Mouse (Mus musculus) neural tube, embryonic 13.5 days (tissue): ENCODE data around the gene Fancd2. TPM values are rescaled to one million over a fixed set of nuclear protein-coding genes. Genes with fewer than 3 reads are reported as not detected.

Experiments
- ATAC-seq: fragments of 200-750 bp; cut with Nextera tagmentation; 2 replicates; pipeline ENCODE4 v1.8.0; 2017; ENCODE audit warnings: low read depth, mild to moderate bottlenecking, moderate TSS enrichment, moderate library complexity
- H3K27ac ChIP-seq: fragments of 300-500 bp; sonication (generic); replicated peaks from 2 replicates; pipeline ENCODE4 v1.5.1; 2015; ENCODE audit warnings: moderate library complexity, mild to moderate bottlenecking, inconsistent platforms
- H3K27me3 ChIP-seq: fragments of 300-500 bp; sonication (generic); 2 replicates; pipeline ENCODE4 v1.6.1; 2015; ENCODE audit warnings: mild to moderate bottlenecking, inconsistent platforms
- H3K36me3 ChIP-seq: fragments of 300-500 bp; sonication (generic); 2 replicates; pipeline ENCODE4 v1.6.1; 2015; ENCODE audit warnings: mild to moderate bottlenecking, inconsistent platforms
- H3K4me1 ChIP-seq: fragments of 300-500 bp; sonication (generic); replicated peaks from 2 replicates; pipeline ENCODE4 v1.6.1; 2015; ENCODE audit warnings: inconsistent platforms
- H3K4me2 ChIP-seq: fragments of 300-500 bp; sonication (generic); 2 replicates; pipeline ENCODE4 v1.6.1; 2015; ENCODE audit warnings: inconsistent platforms, mild to moderate bottlenecking, moderate library complexity
- H3K4me3 ChIP-seq: fragments of 300-500 bp; sonication (generic); 2 replicates; pipeline ENCODE4 v1.5.1; 2015; ENCODE audit warnings: mild to moderate bottlenecking, inconsistent platforms
- H3K9ac ChIP-seq: fragments of 300-500 bp; sonication (generic); 2 replicates; pipeline ENCODE4 v1.6.1; 2015; ENCODE audit warnings: moderate library complexity, mild to moderate bottlenecking, inconsistent platforms
- H3K9me3 ChIP-seq: fragments of 300-500 bp; sonication (generic); 2 replicates; pipeline ENCODE4 v1.6.1; 2016; ENCODE audit warnings: inconsistent platforms
- WGBS: fragments of 180-500 bp; shearing (Covaris S2); methylation state at CpG from one replicate; pipeline ENCODE4 v1.1.7; 2015; 5-methylcytosine and 5-hydroxymethylcytosine counted together
- polyA plus RNA-seq: library from polyadenylated mRNA; unstranded; fragments of >200 nt; fragmentation: Nextera tagmentation; extraction: Ambion mirVana; gene quantifications from 2 replicates; pipeline ENCODE4 v1.2.1, GENCODE M21; 2015

Fancd2 gene
- 1.8 and 2.1 TPM in 2 replicates for polyA plus RNA-seq

DNA sequence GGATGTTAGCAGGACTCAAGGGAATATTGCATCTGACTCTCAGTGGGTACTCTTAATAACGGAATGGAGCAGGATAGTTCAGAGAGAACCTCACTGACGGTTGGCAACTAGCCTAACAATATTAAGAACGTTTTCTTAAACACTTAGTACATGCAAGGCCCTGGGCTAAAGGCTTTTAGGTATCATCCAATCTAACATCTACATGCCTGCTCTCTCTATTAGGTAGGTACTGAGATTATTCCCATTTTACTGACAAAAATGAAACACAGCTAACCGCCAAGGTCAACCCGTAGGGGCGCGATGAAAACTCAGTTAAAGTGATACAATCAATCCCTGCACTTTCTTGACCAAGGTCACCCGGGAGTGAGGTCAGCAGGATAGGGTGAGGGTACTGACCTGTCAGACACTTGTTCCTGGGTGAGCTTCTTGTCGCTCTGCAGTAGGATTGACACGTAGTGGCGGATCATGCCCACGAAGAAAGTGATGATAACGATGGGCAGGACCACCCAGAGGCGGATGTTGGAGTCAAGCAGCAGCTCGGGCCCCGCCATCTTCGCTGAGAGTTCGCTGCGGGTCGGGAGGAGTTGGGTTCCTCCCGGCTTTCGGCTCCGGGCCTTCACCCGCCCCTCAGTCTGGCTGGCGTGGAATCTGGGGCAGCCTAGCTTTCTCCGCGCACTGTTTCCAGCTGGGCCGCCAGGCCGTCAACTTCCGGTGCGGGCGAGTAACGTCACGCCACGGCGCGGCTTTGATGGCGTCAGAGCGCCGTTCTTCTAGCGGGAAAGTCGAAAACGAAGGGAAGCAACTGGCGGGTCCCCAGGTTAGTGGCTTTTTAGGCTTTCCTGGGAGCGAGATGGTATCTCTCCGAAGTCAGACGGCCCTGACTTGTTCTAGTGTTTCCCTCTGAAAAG is at the start of gene Fancd2, which contains the start of gene Emc3:
Gene Fancd2, plus strand, starts transcription at position 751 of the 908 bp plus-strand sequence.
Gene Emc3, minus strand, starts transcription at position 721 of the 908 bp plus-strand sequence.
- Histone ChIP-seq H3K9me3 (no peaks in the 10 kb centered on the region), H3K36me3 (0 out of 2 replicates have a peak, but pooled peaks cover 8% of the 10 kb centered on the region), H3K4me1 (peaks cover 27% of the 10 kb centered on the region), H3K9ac (peak within 1 kb of the TSS; percentile 91), H3K4me2 (peak within 1 kb of the TSS; percentile 82), H3K27ac (peak within 1 kb of the TSS; percentile 73), H3K4me3 (peak within 1 kb of the TSS; percentile 89), H3K27me3 (no peaks in the 10 kb centered on the region)
- under 1% methylated on average over 47 of the region's 47 CpGs for WGBS
- peak; percentile 91 for ATAC-seq

DNA sequence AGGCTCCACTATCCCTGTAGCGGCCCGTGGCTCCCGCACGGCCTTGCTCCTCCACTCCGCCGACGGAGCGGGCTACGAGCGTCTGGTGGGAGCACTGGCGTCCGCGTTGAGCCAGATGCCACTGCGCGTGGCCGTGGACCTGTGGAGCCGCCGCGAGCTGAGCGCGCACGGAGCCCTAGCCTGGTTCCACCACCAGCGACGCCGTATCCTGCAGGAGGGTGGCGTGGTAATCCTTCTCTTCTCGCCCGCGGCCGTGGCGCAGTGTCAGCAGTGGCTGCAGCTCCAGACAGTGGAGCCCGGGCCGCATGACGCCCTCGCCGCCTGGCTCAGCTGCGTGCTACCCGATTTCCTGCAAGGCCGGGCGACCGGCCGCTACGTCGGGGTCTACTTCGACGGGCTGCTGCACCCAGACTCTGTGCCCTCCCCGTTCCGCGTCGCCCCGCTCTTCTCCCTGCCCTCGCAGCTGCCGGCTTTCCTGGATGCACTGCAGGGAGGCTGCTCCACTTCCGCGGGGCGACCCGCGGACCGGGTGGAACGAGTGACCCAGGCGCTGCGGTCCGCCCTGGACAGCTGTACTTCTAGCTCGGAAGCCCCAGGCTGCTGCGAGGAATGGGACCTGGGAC is 48.9 kb upstream of the Fancd2 start:
- H3K9me3 ChIP-seq, result no peaks in the 10 kb centered on the region
- H3K9ac ChIP-seq, result peak overlapping the region; percentile 90
- peaks cover 14% of the 10 kb centered on the region; the same call in 1 of the 2 replicates for H3K36me3 ChIP-seq
- peak overlapping the region; percentile 92 for H3K27ac ChIP-seq
- peak; percentile 74 for ATAC-seq
- 1% methylated on average over 65 of the region's 65 CpGs for WGBS
- peaks cover 10% of the 10 kb centered on the region; the same call in 1 of the 2 replicates for H3K27me3 ChIP-seq
- peak overlapping the region; percentile 89 for H3K4me2 ChIP-seq
- peak overlapping the region; percentile 66 for H3K4me3 ChIP-seq
- H3K4me1 ChIP-seq, result peaks cover 49% of the 10 kb centered on the region

DNA sequence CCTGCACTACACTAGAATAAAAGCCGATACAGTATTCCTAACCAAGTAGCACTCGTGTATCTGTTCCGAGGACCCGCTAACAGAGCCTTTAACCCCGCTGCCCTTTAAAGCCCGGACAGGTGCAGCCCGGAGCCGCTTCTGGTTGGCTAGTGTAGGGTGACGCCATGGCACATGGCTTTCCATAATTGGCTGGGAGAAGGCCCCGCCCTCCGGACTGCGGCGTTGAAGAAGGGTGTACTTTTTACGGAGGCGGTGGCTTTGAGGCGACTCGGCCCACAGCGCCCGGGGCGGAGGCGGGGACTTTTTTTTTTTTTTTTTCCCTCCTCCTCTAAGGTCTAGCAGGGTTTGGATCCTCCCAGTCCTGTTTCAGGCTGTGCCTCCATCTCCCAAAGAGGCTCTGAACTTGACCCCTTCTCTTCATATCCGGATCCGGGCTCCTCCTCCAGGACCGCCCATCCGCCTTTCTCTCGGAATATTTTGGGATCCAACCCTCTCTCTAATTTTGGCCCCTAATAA is 48.3 kb upstream of the Fancd2 start, which contains the start of gene Creld1:
Gene Creld1, plus strand, starts transcription at position 198 of the 516 bp plus-strand sequence.
- under 1% methylated on average over 26 of the region's 26 CpGs for WGBS
- H3K4me1 ChIP-seq, result peaks cover 49% of the 10 kb centered on the region
- H3K9ac ChIP-seq, result peak within 1 kb of the TSS; percentile 90
- peak within 1 kb of the TSS; percentile 89 for H3K4me2 ChIP-seq
- H3K9me3 ChIP-seq, result no peaks in the 10 kb centered on the region
- peak within 1 kb of the TSS; percentile 92 for H3K27ac ChIP-seq
- H3K36me3 ChIP-seq, result peaks cover 20% of the 10 kb centered on the region
- peak within 1 kb of the TSS; percentile 66 for H3K4me3 ChIP-seq
- peak; percentile 96 for ATAC-seq
- peaks cover 10% of the 10 kb centered on the region; the same call in 1 of the 2 replicates for H3K27me3 ChIP-seq

DNA sequence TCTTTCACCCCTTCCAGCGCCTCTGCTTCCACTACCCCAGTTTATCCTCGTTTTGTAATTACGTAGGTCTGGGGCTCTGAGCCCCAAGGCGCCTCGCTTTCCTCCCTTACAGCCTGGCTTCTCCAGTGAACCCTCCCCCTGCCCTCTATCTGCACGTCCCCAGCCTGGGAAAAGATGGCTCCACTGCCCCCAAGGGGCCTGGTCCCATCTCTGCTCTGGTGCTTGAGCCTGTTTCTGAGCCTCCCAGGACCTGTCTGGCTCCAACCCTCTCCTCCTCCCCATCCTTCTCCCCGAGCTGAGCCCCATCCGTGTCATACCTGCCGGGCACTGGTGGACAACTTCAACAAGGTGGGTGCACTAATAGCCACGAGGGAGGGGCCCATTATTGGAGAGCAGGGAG is 47.8 kb upstream of the Fancd2 start:
- no peaks in the 10 kb centered on the region for H3K9me3 ChIP-seq
- peaks cover 10% of the 10 kb centered on the region; the same call in 1 of the 2 replicates for H3K27me3 ChIP-seq
- H3K27ac ChIP-seq, result peak overlapping the region; percentile 92
- H3K36me3 ChIP-seq, result peaks cover 26% of the 10 kb centered on the region
- ATAC-seq, result peak; percentile 55
- H3K4me2 ChIP-seq, result peak overlapping the region; percentile 89
- WGBS, result 11% methylated on average over 10 of the region's 10 CpGs
- H3K9ac ChIP-seq, result peak overlapping the region; percentile 90
- peak overlapping the region; percentile 66 for H3K4me3 ChIP-seq
- H3K4me1 ChIP-seq, result peaks cover 49% of the 10 kb centered on the region

DNA sequence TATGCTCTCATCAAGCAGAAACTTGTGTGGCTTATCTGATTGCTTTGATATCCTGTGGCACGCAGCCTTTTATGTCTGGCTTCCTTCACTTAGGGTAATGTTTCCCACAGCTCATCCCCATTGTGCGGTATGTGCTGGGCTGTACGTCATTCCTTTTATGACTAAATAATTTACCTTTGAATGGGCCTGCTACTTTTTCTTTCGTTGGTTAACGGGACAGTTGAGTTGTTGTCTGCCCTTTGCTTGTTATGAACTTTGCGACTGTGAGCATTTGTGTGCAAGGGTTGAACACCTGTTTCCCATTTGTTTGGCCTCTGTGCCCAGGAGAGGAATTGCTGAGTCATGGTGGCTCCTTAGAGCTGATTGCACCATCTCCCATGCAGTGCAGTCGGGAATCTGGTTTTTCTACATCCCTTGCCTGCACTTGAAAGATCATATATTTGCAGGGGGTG is 44.3 kb upstream of the Fancd2 start:
- Histone ChIP-seq H3K9me3 (no peaks in the 10 kb centered on the region), H3K9ac (peak overlapping the region; percentile 22; the same call in 1 of the 2 replicates), H3K27me3 (no peaks in the 10 kb centered on the region), H3K4me3 (no peak overlapping the region), H3K36me3 (peaks cover 58% of the 10 kb centered on the region), H3K27ac (no peak overlapping the region), H3K4me1 (peaks cover 39% of the 10 kb centered on the region), H3K4me2 (no peak overlapping the region)
- WGBS, result 50% methylated on average over 7 of the region's 7 CpGs
- no peak for ATAC-seq

DNA sequence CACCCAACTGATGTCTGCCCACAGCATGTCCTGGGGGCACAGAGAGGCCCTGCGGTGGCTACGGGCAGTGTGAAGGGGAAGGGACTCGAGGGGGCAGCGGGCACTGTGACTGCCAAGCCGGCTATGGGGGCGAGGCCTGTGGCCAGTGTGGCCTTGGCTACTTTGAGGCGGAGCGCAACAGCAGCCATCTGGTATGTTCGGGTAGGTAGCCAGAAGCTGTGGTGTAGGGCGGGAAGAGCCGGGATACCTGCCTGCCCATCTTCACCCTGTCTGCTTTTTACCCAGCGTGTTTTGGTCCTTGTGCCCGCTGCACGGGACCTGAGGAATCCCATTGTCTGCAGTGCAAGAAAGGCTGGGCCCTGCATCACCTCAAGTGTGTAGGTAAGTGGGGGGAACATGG is 42.1 kb upstream of the Fancd2 start:
- 91% methylated on average over 14 of the region's 14 CpGs for WGBS
- Histone ChIP-seq H3K4me2 (no peak overlapping the region), H3K4me1 (peaks cover 27% of the 10 kb centered on the region), H3K9ac (no peak overlapping the region), H3K27me3 (no peaks in the 10 kb centered on the region), H3K9me3 (no peaks in the 10 kb centered on the region), H3K27ac (no peak overlapping the region), H3K4me3 (no peak overlapping the region), H3K36me3 (peaks cover 71% of the 10 kb centered on the region)
- no peak for ATAC-seq

DNA sequence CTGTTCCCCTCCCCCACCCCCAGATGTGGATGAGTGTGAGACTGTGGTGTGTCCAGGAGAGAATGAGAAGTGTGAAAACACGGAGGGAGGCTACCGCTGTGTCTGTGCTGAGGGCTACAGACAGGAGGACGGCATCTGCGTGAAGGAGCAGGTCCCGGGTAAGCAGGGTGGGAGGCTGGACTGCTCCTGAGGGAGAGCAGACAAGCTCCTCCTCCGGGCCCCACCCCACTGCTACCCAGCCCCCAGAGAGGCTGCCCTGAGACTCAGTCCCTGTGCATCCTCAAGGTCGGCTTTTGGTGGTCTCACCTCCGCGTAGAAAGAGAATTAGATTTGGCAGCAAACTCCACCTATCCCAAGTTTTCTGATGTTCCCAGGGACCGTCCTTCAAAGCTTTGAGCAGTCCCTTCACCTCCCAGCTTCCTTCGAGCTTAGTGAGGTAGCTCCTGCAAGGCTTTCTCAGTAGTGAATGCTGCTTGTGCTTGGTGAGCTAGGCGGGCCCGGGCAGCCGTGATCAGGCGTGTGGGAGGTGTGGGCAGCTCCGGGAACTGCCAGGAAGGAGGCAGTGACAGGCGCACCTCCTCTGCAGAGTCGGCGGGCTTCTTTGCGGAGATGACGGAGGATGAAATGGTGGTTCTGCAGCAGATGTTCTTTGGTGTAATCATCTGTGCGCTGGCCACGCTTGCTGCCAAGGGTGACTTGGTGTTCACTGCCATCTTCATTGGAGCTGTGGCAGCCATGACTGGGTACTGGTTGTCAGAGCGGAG is 39.2 kb upstream of the Fancd2 start:
- no peak for ATAC-seq
- WGBS, result 79% methylated on average over 24 of the region's 24 CpGs
- H3K4me2 ChIP-seq, result no peak overlapping the region

DNA sequence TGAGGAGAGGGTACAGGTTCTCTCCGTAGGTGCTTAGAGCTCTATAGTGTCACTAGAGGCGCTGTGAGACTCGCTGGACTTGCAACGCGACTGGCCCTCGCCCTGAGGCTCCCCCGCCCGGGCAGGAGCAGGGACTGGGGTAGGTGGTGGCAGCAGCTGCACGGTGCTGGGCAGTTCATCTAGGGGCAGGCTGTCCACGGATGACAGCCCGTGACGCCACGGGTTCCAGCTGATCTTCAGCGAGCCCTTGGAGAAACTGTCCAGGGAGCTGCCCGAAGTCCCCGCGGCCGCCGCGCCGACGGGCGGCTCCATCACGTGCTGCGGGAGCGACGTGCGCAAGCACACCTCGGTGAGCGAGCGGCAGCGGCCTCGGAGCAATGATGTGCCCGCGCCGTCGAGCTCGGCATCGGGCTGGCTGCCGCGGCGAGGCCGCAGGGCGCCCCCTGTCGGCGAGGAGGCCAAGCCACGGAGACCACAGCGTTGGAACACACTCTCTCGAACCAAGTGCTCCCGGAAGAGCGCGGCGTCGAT is 37.2 kb upstream of the Fancd2 start:
- Histone ChIP-seq H3K9me3 (no peaks in the 10 kb centered on the region), H3K4me1 (peaks cover 16% of the 10 kb centered on the region), H3K4me3 (peak overlapping the region; percentile 39), H3K4me2 (peak overlapping the region; percentile 59), H3K9ac (peak overlapping the region; percentile 64), H3K36me3 (peaks cover 40% of the 10 kb centered on the region), H3K27ac (peak overlapping the region; percentile 46; the same call in 1 of the 2 replicates), H3K27me3 (peaks cover 12% of the 10 kb centered on the region)
- ATAC-seq, result peak; percentile 69
- 1% methylated on average over 54 of the region's 54 CpGs for WGBS

More for the DNA sequence above, 39.2 kb upstream of the Fancd2 start:
- peaks cover 12% of the 10 kb centered on the region for H3K27me3 ChIP-seq
- H3K9me3 ChIP-seq, result no peaks in the 10 kb centered on the region
- H3K27ac ChIP-seq, result no peak overlapping the region
- H3K4me3 ChIP-seq, result no peak overlapping the region
- H3K9ac ChIP-seq, result no peak overlapping the region
- peaks cover 60% of the 10 kb centered on the region for H3K36me3 ChIP-seq
- H3K4me1 ChIP-seq, result peaks cover 19% of the 10 kb centered on the region

DNA sequence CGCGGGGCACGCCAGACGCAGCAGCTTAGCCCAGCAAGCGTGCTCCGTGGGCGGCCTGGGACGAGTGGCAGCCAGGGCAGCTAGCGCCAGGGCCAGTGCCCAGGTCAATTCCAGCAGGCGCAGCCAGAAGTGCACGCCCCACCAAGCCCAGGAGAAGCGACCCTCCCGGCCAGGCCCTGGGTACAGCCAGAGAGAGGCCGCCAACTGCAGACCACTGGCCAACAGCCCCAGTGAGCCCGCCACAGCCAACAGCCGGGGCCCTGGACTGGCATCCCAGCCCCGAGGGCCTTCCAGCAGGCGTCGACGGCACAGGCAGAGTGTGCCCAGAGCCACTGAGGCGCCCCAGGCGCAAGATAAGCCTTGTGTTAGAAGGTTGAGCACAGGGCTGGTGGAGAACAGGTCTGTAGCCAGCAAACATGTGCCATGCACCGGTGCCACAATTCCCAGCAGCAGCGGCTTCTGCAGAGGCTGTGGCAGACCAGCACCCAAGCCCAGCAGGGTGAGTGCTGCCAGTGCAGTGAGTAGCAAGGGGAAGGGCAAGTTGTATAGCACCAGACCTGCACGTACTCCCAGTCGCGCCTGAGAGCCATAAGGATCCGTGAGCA is 36.3 kb upstream of the Fancd2 start:
- Histone ChIP-seq H3K9ac (peak overlapping the region; percentile 35; the same call in 1 of the 2 replicates), H3K27me3 (peaks cover 15% of the 10 kb centered on the region), H3K4me3 (peak overlapping the region; percentile 39), H3K9me3 (no peaks in the 10 kb centered on the region), H3K4me1 (peaks cover 16% of the 10 kb centered on the region), H3K4me2 (peak overlapping the region; percentile 59), H3K27ac (no peak overlapping the region), H3K36me3 (peaks cover 31% of the 10 kb centered on the region)
- 0 out of 2 replicates have a peak, but pooled peaks have one; percentile 17 for ATAC-seq
- WGBS, result 45% methylated on average over 28 of the region's 28 CpGs

DNA sequence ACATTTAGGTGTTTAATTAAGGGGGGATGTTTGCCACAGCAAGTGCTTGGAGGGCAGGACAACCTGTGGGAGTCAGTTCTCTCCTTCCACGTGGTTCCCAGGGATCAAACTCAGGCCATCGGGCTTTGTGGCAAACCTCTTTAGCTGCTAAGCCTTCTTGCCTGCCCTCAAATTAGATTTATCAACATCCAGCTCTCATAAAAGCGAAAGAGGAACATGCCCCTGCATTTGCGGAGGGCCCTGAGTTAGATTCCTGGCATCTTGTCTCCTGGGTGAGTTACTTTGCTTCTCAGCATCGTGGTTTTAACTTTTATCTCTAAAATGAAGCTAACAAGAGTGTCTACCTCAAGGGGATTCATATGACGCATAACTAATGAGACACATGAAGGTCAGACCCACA is 32.1 kb upstream of the Fancd2 start:
- Histone ChIP-seq H3K27me3 (peaks cover 28% of the 10 kb centered on the region), H3K9me3 (no peaks in the 10 kb centered on the region), H3K27ac (no peak overlapping the region), H3K4me1 (peaks cover 37% of the 10 kb centered on the region), H3K4me3 (no peak overlapping the region), H3K36me3 (no peaks in the 10 kb centered on the region), H3K4me2 (no peak overlapping the region), H3K9ac (no peak overlapping the region)
- 81% methylated on average over 6 of the region's 6 CpGs for WGBS
- no peak for ATAC-seq
